Mouse (Mus musculus) right cerebral cortex, adult 2 months (tissue): ENCODE results near the gene Tmem150c.

Experiments used
- DNase-seq, 2 experiments: peaks; one replicate each; pipeline ENCODE4 v3.0.0; 2021 to 2022; ENCODE audit warnings: low spot score in 2 of 2

Gene Tmem150c

DNA sequence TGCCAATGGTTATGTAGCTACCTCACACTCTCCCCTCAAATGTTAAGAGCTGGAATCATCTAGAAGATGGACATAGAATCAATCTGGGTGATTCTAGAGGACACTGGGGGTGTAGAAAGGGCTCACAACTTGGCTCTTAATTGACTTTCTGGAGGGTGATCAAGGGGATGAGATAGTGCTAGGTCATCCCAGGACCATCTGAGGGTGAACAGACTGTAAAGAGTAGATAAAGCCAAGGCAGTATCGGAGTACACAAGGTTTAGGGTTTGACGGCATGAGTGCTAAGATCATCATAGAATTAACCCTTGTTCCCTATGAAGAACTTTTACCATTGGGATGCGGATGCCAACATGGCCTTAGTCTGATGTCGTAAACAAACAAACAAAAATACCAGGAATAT lies 61.6 kb downstream of the Tmem150c start:
- no peak for DNase-seq

DNA sequence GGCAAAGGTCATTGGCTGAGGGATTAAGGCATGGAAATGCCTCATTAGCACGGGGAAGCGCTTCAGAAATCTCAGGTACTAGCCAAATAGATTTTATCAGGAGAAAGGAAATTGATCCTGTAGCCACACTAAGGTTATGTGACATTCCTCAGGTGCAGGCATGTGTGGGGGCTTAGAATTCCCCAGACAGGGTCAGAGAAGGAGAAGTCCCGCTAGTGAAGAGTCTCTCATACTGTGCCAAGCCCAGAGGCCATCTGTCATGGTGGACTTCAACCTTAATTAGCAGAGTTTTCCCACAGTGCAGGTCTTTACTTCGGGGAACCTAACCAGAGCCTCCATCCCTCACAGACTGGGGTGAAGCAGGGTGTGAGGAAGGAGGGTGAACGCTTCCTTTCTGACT lies 62.7 kb downstream of the Tmem150c start:
- no peak for DNase-seq

DNA sequence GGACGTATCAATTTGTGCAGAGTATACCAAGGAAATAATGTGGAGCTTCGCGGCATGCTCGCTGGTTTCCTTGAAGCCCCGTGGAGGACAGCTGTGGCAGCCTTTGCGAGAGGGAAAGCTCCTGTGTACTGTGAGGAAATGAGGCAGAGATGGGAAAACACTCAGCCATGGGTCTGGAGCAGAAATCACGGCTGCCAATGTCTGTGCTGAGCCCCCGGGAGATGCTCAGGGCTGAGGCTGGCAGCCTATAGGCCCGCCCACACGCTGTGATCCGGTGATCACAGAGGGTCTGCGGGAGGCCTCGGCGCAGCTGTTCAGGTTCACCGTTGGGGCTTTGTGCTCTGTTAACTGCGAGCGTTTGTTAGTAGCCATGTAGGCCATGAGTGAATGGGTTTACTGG lies 68.0 kb downstream of the Tmem150c start:
- DNase-seq: no peak

DNA sequence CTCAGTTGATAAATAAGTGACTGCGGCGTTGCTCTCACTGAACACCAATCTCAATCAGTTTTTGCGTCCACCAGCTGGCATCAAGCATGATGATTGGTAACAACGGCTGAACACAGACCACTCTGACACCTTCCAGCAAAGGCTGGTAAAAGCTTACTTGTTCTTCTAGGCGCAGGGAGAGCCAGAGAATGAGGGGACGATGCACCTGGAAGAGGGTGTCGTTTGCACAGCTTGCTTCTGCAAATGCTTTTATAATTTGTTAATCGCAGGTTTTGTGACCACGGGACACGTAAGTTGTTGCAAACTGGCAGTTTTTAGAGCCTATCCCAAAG lies 68.4 kb downstream of the Tmem150c start:
- no peak for DNase-seq

DNA sequence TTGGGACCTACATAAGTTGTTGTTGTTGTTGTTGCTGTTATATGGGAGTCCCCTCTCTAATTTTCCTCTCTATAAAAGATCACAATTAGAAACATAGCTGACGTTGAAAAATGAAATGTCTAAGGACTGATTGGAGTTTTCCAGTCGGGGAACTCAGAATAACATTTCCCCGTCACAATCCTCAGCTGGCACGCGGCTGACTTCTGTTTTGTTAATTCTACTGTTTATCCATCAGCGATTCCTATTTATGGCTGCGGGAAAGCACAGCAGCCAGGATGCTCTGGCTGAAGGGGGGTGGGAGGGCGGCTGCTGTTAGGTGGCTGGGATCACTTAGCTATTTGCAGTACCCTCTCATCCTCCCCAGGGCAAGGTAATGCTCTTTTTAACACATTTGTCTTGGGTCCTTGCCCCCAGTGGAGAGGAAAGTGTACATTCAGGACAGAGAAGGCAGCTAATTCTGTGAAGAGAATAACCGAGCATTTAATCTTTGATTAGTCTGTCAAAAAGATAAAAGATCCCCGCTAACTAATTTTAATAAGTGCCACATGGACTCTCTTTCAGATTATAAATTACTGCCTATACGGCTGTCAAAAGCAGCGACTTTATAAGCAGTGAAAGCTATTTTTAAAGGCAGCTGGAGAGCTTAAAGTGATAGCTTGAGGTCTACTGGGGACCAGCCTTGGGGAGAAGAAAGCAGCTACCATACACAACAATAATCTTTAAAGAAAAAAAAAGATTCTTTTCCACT lies 68.9 kb downstream of the Tmem150c start:
- no peak for DNase-seq

DNA sequence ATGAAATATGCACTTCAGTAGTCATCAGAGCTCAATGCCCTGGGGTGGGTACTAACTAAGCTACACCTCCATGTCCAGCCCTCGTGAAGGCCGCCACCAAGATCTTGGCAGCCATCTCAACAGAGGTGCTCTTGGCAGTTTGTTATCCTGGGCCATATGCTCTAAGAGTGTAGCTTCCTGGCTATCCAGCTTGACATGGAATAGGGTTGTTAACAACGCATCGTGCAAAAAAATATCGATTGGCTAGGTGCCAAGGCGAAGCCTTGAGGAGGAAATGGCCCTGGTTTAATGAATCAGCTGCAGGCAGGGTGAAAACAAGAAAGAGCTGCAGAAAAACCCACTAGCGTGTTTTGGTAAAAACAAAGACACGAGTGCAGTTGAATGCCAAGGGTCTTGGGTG lies 74.5 kb downstream of the Tmem150c start:
- DNase-seq: no peak

DNA sequence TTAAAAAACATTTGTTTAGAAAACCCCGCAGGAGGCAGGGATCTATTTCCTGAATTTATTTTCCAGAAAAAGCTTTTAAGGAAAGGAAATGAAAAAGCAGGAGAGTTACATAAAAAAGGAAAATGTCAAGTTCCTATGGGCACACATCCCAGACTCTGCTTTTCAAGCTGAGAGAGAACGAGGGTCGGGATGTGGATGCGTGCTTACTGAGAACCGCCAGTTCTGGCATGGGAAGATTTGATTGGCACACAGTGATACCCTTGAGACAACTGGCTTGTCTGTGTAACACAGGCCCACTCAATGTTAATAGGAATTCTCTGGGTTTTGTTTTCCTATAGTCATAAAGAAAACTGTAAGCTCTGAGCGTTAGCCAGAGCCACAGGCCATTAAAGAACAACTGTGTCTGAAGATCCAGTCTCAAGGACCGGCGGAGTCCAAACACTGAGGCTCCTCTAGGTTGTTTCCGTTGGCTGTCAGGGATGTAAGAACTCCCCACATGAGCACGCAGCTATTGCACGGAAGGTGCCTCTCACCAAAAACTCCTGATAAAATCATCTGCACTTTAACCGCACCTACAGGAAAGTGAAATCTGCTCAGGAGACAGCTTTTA lies 75.5 kb downstream of the Tmem150c start:
- DNase-seq: peak in 1 of 2 experiments; percentile 31

DNA sequence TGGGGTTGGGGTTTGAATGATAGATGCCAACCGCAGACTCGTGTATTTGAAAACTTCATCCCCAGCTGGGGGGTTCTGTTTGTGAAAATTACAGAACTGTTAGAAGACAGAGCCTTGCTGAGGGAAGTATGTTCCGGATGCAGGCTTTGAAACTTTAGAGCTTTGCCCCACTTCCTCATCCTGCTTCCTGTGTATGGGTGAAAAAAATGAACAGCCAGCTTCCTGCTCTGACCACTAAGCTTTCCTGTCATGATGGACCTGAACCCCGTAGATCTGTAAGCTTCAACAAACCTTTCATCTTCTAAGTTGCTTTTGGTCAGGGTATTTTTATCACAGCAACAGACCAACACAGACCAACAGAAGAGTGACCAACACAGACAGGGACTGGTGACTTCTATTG lies 77.6 kb downstream of the Tmem150c start:
- no peak for DNase-seq

DNA sequence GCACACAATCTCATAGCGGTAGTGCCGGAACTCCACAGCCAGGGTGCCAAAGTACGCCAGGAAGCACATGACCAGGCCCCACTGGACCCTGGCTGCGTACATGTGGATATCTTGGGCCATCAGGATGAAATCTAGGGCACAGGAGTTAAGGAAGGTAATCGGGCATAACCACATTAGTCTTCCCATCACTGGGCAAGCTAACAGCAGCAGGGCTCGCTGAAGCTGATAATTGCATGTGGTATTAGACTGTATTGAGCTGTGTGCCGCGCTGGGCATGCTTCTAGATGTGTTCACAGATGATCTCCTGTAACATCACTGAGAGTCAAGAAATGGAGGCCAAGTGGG lies 79.7 kb downstream of the Tmem150c start:
- no peak for DNase-seq

DNA sequence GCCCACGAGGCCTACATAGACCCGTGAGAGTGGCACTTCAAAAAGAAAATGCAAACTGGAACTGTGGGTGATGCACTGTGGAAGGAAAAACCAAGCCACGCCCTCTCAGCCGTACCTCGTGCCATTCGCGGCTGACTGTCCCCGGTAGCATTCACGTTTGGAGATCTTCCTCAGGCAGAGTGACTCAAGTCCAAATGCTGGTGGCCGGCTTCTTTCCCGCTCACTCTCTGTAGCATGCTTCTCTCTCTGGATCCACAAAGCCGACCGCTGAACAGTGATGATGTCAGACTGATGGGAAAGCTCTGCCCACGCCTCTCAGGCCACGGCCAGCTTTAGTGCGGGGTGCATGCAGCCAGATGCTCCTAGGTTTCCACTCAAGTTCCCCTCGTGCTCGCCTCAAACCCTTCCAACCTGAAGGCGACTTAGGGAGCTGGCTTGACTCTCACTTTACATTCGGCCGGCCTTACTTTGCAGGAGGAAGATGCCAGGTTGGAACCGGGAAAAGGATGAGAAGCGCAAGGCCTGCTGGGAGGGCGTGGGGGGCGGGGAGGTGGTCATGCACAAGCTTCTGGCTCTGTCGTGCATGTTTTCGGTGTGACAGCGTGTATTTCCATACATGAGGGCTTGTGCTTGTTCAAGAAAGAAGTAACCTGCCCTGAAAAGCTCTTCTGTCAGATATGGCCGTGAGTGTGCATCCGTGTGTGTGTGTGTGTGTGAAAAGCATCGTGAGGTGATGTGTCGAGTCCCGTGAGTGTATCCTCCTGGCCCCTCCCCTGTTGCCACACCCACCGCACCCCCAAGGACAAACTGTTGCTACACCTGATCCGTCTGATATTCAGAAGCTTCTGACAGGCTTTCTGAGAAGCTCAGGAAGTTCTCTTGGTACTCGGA lies 80.3 kb downstream of the Tmem150c start:
- DNase-seq: peak; percentile 35 to 52

DNA sequence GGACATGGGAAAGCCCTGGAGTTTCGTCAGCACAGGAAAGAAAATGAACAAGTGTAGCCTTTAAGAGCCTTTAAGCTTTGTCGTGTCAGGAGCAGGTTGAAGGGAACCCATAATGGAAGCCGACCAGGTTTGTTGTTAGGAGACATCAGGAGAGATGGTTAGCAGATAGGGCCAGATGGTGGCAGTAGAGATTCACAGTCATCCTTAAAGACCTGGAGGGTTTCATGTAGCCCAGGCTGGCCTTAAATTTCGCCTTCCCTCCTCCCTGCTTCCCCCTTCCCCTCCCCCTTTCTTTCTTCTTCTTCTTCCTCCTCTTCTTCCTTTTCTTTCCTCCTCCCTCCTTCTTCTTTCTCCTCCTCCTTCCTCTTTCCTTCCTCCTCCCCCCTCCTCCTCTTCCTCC lies 85.0 kb downstream of the Tmem150c start:
- DNase-seq: peak; percentile 56 to 57

DNA sequence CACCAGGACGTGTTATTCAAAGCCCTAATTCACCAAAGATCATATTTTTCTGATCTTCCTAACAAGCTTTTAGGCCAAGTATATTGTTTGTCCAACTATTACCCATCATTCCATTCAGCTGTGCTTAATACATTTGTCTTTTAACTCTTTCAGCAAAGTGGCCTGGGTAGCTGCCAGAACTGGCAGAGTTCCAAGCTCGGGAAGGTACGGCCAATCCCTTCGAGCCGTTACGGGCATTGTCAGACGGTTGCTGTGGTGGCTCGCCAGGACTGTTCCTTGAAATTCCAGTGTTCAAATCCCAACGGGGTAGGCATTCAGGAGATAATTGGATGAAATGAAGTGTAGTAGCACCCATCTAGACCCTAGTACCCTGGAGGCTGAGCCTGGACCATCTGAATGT lies 87.1 kb downstream of the Tmem150c start:
- DNase-seq: no peak

DNA sequence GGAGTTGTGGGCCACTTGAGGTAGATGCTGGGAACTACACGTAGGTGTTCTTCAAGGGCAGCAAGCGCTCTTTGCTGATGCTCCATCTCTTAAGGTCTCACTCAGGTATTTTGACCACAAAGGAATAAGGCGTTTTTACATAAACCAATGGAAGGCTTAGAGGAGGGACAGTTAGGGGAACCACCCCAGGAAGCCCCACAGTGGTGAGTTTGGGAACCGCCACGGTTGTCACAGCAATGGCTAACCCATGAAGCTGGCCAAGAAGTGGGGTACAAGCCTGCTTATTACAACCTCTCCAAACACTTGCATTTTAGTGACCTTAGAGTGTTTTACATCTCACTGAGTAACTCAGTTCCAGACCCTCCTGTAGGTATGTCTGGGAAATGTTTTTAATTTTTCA lies 88.1 kb downstream of the Tmem150c start:
- no peak for DNase-seq

DNA sequence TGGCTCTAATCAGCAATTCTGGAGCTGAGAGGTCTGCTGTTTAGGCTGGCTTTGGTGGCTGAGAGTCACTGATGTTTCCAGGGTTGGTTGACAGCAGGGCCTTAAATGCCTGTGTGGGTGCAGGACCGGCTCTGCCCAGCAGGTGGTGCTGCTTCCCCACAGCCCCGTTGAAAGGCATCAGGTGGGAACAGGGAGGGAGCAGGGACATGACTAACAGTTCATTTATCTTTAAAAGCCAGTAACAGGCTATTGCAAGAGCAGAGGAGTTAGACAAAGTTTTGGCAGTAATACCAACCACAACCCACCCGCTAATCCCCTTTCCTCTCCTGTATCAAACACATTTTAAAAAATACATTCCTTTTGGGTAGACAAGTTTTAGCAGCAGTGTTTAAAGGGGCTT lies 89.4 kb downstream of the Tmem150c start:
- DNase-seq: peak; percentile 89 to 92

DNA sequence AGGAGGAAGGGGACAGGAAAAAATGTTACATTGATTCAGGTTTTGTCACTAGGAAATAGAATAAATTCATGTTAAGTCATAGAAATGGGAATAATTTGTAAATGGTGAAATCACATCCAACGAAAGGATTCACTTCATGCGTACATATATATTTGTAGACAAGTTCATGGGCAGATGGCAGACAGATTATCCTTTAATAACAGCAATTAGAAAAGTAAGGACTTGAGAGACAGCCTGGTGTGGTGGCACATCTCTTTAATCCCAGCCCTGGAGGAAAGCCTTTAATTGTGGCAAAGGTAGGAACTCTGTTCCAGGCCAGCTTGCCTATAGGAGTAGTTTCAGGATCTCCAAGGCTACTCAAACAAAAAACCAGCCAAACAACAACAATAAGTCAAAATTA lies 90.1 kb downstream of the Tmem150c start:
- DNase-seq: no peak

DNA sequence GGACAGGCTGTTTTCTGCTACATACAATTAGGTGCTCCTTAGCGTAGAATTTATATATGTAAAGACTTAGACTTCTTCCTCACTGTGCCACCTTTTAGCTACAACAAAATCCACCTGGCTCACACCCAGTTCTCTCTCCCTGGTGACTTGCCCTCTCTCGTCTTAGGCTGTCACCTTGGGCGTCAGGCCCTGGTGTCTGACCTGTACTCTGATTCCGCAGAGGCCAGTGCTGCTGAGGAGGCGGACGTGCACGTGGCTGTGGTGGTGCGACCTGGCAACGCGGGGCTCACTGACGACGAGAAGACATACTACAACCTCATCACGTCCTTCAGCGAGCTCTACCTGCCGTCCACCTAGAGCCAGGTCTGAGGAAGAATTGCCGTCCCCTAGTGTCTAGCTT lies 92.0 kb downstream of the Tmem150c start:
- no peak for DNase-seq

DNA sequence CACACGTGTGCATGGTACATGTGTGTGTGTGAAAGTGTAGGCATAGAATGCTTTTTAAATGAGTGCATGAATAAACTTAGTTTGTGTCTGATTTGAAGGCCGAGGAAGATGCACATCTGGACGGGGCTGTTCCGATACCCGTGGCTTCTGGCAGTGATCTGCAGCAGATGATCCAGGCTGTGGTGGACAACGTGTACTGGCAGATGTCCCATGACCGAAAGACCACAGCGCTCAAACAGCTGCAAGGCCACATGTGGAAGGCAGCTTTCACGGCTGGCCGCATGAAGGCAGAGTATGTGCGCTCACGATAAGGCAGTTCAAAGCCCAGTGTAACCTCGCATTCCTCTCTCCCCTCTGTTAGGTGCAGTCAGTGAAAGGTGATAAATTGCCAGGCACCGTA lies 98.7 kb downstream of the Tmem150c start:
- no peak for DNase-seq

DNA sequence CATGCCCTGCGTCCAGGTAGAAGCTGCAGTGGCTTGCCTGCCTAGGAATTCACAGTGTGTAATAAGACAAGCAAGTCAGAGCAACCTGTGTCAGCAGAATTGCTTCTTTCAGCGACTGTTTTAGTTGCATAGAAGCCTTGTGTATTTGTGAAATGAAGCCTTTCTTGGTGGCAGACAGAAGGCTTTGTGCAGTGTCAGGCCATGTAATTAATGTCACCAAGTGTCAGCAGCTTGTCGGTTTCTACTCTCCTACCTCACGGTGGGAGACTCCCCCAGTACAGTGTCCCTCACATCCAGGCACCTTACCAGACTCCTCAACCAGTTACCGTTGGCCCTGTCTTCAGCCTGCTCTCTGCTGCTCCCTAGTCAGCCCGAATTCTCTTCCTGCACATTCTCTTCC lies 100.3 kb downstream of the Tmem150c start:
- DNase-seq: no peak

DNA sequence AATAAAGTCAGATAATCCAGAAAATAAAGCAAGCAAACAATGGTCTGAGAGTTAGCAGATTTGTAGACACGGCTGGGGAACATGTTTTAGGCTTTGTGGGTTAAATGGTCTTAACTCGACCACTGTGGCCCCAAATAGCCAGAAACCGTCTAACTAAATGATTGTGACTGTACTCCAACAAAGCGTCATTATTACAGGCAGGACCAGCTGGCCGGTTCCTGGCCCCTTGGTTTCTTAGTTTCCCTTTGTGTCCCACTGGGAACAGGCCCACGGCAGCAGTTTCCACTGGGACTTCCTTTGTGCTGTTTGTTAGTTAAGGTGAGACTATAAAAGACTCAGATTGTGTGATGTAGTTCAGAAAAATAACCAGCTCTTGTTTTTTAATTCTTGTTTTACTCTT lies 100.9 kb downstream of the Tmem150c start:
- no peak for DNase-seq

DNA sequence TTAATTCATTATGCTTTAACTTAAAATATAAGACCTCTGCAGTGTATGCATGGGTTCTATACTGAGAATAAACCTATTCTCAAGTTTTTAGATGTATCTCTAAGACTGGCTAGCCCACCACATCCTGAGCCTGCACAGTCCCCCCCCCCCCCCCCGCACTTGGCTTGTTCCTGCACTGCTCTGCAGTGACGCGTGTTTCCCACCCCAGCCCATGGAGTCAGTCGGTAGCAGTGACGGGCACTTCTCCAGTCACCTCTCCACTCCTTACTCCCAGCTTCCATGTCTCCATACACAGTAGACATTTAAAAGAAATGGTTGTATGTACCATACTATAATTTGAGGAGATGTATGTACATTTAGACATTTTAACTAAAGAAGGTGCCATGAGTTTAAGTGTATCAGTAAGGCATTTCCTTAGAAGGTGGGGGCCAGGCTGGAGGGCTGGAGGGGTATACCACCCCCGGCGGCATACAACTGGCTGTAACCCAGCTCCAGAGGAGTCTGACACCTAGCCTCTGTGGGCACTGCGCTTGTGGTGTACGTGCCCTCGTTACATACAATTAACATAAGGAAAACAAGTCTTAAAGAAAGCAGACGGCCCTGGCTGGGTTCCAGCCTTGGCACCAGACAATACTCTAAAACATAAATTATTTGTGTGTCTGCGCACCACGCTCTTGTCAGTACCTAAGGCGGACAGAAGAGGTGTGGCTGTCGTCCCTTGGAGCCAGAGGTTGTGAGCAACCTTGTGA lies 102.0 kb downstream of the Tmem150c start:
- no peak for DNase-seq

DNA sequence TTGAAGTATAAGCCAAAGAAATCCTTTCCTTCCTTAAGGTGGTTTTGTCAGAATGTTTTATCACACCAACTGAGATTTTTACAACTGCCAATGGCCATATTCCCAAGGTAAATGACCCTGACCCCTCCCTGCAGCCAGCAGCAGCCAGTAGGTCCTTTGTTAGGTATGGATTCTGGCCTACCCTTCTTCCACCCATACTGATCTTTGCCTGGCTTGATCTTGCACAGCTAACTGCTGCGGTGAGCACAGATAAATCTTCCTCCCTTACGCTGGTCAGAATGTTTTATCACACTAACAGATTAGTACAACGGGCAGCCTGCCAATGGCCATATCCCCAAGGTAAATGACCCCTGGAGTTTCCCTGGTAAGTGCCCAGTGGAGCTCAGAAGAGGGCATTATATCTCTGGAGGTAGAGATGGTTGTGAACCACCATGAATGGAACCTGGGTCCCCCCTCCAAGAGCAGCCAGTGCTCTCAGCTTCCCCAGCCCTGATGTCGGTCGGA lies 103.7 kb downstream of the Tmem150c start:
- no peak for DNase-seq
